Mouse (Mus musculus) thymus, postnatal 10 days (tissue): Measurements from ENCODE around the gene Mmp15.

Experiments used
- DNase-seq, 2 experiments: peaks; one replicate each; pipeline ENCODE4 v3.0.0; 2021; ENCODE audit warnings: low spot score in 2 of 2

The Mmp15 gene

DNA sequence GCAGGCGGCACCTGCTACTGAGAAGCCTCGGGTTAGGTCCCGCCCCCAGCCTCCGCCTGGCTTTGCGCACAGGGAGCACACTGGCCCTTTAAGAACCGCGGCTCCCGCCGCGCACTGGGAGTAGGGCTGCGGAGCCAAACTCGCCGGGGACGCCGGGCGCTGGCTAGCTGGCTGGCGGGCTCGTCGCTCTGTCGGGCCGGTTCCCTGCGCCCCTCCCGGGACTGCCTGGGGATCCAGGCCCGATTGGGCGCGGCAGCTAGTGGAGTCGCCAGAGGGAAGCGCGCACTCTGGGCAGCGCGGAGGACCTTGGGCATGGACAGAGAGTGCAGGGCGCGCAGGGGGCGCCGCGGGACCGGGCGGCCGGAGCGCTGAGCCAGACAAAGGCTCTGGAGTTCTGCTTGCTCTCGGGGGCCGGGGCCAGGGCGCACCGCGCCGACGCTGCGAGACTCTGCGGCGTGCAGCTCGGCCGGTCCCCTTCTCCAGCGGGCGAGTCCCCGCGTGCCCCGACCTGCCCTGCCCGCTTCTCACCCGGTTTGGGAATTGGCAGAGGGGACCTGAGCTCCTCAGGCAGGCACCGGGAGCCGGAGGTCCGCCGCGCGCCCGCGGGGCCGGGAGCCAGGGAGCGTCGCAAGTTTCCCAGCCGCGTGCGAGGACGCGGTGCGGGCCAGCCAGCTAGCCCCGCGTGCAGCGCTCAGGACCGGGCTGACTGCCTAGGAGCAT lies at the start of gene Mmp15:
TSS of gene Mmp15 (plus strand) at position 118 of the 720 bp plus-strand sequence.
- DNase-seq = peak in 1 of 2 experiments; percentile 29

DNA sequence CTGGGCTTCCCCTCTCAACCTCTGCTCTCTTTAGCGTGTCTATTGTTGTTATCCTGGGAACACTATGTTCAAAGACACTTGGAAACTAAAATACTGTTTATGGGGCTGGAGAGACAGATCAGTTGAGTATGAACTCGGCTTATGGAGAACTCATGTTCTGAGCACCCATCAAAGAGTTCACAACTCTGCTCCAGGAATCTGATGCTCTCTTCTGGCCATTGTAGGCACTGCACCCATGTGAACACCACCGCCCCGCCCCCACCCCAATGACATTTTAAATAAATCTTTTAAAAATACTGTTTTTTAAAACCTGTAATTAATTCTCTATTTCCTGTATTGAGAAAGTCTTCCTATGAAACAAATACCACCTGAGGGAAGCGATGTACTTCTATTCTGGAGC lies 49.7 kb upstream of the Mmp15 start:
- peak in 1 of 2 experiments; percentile 47 for DNase-seq

DNA sequence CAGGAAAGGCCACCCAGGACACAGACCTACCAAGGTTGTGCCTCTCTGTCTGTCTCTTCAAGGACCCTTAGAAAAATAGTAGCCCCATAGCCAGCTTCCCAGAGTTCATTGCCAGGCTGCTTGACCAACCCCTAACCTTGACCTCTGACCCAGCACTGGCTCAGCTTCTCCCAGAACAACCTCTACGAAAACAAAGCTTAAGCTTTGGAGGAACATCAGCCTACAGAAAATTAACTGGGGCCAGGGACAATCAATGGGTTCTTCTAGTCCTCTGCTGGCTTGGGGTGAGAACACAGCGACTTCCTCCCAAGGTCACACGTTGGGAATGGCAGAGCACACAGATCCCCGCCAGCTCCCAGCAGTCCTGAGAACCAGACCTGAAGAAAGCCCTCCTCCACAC lies 46.5 kb upstream of the Mmp15 start:
- DNase-seq = no peak

DNA sequence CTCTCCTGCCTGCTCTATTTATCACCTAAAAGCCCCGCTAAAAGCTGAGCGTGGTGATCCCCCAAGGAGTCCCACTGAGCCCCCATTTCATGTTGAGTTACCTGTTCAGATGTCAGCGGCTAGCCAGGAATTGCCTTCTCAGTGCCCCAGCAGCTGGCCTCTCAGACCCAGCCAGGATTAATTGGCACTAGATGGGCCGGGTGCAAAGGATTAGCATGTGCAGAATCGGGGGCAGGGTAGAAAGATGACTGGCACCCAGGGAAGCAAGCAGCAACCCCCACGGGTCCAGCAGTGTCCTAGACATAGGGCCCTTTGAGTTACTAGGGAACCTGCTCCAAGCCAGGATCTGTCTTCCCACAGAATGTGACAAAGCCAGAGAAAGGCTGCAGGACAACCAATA lies 45.6 kb upstream of the Mmp15 start, which contains the start of gene Cngb1:
TSS of gene Cngb1 (minus strand) at position 155 of the 400 bp plus-strand sequence.
- DNase-seq = no peak

DNA sequence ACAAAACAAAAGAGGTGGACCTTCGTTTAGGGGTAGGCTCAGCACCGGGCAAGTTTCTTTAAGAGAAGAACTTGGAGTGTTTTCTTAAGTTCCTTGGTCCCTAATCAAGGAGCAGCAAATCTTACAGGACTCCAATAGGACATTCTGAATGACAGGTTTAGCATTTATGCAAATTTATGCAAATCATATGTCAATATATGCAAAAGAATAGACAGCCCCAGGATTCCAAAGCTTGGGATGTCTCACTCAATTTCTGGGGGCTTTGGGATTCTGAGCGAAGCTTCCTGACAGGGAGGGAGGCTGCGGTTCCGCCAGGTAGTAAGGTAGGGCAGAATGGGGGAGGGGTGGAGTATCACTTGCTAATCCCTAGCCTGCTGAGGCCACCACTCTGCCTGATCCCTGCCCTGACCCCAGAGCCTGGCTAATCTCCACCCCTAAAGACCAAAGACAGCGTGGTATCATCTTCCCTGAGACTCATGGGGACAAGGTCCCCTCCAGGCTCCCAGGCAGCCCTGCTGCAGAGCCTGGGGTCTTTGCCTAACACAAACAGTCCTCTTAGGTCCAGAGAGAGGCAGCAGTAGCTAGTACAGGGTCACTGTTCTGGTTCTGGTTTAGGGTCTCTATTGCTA lies 41.6 kb upstream of the Mmp15 start, which contains the start of gene Tepp:
TSS of gene Tepp (plus strand) at position 225 of the 629 bp plus-strand sequence.
- no peak for DNase-seq

- no peak for DNase-seq
These were observed 39.2 kb upstream of the Mmp15 start for GRCm38 (mm10) chr8:95312836-95313235.

DNA sequence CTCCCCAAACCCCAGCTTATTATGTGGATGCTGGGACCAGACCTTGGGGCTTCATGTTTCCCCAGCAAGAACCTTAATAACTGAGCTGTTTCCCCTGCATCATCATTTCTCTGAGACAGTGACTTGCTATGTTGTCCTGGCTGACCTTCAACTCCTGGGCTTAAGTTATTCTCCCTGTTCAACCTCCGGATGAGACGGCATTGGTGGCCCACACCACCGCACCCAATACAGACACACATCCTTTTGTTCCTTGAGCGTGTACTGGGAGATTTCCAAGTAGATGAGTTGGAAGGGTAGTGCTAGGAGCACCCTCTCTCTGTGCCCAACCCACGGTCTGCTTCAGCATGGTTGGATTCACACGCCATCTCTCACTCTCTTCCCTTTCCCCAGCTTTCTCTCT lies 38.2 kb upstream of the Mmp15 start:
- DNase-seq = no peak

DNA sequence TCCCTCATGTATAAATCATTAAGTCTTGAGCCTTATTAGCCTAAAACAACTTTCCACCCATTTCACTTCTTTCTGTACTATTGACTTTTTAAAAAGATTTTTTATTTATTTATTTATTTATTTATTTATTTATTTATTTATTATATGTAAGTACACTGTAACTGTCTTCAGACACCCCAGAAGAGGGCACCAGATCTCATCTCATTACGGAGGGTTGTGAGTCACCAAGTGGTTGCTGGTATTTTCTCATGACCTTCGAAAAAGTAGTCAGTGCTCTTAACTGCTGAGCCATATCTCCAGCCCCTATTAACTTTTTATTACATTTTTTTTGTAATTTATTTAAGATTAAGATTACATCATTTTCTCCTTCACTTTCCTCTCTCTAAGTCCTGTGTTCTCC lies 37.4 kb upstream of the Mmp15 start:
- no peak for DNase-seq

GRCm38 (mm10) chr8:95315350-95315749 lies 36.7 kb upstream of the Mmp15 start:
- no peak for DNase-seq

GRCm38 (mm10) chr8:95320224-95321139 lies 31.6 kb upstream of the Mmp15 start:
- peak; percentile 69 to 79 for DNase-seq

GRCm38 (mm10) chr8:95323201-95323600 lies 28.9 kb upstream of the Mmp15 start:
- no peak for DNase-seq

GRCm38 (mm10) chr8:95324646-95325045 lies 27.4 kb upstream of the Mmp15 start:
- DNase-seq = no peak

DNA sequence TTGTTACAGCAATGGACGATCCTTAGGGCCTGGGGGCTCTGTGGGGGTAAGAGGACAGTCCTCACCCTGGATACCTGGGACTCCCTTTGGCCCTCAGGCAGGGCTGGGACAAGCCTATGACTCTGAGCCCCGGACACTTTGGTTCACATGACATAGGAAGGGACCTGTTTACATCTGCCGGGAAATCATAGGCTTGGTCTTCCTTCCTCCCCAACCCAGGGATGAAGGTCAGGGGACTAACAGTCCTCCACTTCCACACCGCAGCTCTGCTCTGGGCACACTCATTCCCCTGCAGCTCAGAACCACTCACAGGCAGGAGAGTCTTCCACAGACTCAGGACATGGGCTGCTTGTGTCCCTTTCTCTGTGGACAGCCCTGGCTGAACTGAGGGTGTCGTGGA lies 25.2 kb upstream of the Mmp15 start:
- no peak for DNase-seq

GRCm38 (mm10) chr8:95327866-95328465 lies 24.1 kb upstream of the Mmp15 start:
- DNase-seq = no peak

GRCm38 (mm10) chr8:95330367-95330766 lies 21.7 kb upstream of the Mmp15 start:
- no peak for DNase-seq

DNA sequence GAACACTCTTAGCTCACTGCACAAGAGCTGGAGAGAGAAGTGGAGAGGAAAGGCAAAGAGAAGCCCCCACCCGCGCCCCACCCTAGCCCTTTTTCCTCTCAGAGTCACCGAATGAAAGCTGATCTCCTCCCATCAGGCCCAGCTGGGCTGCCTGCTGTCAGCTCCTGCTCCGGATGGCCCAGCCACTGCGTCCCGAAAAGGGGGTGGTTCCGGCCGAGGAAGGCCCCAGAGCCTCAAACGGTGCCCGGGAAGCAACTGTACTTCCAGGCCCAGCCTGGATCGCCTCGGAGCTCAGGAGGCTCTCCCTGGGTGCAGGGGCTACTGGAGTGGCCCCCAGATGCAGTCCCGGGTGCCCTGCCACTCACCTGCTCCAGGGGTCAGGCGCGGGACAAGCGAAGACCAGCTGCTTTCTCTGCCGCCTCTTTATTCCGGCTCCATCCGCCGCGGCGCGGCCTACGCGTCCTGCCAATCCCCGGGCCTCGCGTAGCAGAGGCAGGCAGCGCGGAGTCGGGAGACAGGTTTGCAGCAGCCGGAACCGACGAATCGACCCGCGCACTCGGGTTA lies 20.8 kb upstream of the Mmp15 start:
- no peak for DNase-seq

GRCm38 (mm10) chr8:95331720-95332436 lies 20.2 kb upstream of the Mmp15 start, which contains the start of the genes Zfp319 and Usb1:
Gene Zfp319 (minus strand): TSS chr8:95331950.
Gene Usb1 (plus strand): TSS chr8:95332284.
- DNase-seq = peak; percentile 92 to 94

GRCm38 (mm10) chr8:95332437-95333199 lies 19.4 kb upstream of the Mmp15 start:
- no peak for DNase-seq

DNA sequence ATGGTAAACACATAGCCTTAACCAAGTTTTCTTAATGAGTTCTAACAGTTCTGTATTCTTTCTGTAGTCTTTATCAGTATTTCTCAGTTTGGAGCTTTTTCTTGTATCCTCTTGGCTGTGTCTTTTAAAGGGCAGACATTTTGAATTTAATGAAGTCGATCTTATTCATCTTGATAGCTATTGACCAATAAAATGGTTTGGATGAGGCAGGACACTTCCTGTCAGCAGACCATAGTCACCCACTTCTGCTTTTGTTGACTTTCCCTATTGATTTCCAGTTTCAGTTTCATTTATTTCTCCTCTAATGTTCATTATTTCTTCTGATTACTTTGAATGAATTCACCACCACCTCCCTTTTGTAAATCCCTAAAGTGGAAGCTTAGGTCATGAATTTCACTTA lies 16.4 kb upstream of the Mmp15 start:
- DNase-seq = no peak

- DNase-seq = no peak
These were observed 15.7 kb upstream of the Mmp15 start for GRCm38 (mm10) chr8:95336363-95336762.
